Mouse (Mus musculus) stomach, embryonic 15.5 days (tissue): ENCODE results near the gene Mfsd1. TPM values are rescaled to one million over a fixed set of nuclear protein-coding genes. Genes with fewer than 3 reads are reported as not detected.

Source experiments
- ATAC-seq: fragments of 200-750 bp; cut with Nextera tagmentation; 2 replicates; pipeline ENCODE4 v1.8.0; 2017; ENCODE audit warnings: low read depth, moderate number of reproducible peaks, moderate TSS enrichment; ENCODE audit not compliant: insufficient read depth, low FRiP score
- H3K27ac ChIP-seq: fragments of 300-500 bp; sonication (generic); 2 replicates; pipeline ENCODE4 v1.5.1; 2015; ENCODE audit warnings: mild to moderate bottlenecking, inconsistent platforms
- H3K27me3 ChIP-seq: fragments of 300-500 bp; sonication (generic); replicated peaks from 2 replicates; pipeline ENCODE4 v1.6.1; 2015; ENCODE audit warnings: inconsistent platforms
- H3K36me3 ChIP-seq: fragments of 300-500 bp; sonication (generic); 2 replicates; pipeline ENCODE4 v1.6.1; 2015; ENCODE audit warnings: inconsistent platforms
- H3K4me1 ChIP-seq: fragments of 300-500 bp; sonication (generic); 2 replicates; pipeline ENCODE4 v1.6.1; 2015; ENCODE audit warnings: inconsistent platforms
- H3K4me2 ChIP-seq: fragments of 300-500 bp; sonication (generic); 2 replicates; pipeline ENCODE4 v1.6.1; 2015; ENCODE audit warnings: mild to moderate bottlenecking, inconsistent platforms
- H3K4me3 ChIP-seq: fragments of 300-500 bp; sonication (generic); replicated peaks from 2 replicates; pipeline ENCODE4 v1.5.1; 2015; ENCODE audit warnings: inconsistent platforms
- H3K9ac ChIP-seq: fragments of 300-500 bp; sonication (generic); 2 replicates; pipeline ENCODE4 v1.6.1; 2015; ENCODE audit warnings: inconsistent platforms
- H3K9me3 ChIP-seq: fragments of 300-500 bp; sonication (generic); 2 replicates; pipeline ENCODE4 v1.6.1; 2016; ENCODE audit warnings: inconsistent platforms
- WGBS: fragments of 180-500 bp; shearing (Covaris S2); methylation state at CpG from one replicate; pipeline ENCODE4 v1.1.7; 2015; 5-methylcytosine and 5-hydroxymethylcytosine counted together
- polyA plus RNA-seq: library from polyadenylated mRNA; unstranded; fragments of >200 nt; fragmentation: Nextera tagmentation; extraction: Ambion mirVana; gene quantifications from 2 replicates; pipeline ENCODE4 v1.2.1, GENCODE M21; 2015

The Mfsd1 gene
- polyA plus RNA-seq, 1 experiment from 2014 or later = 46.6 TPM

DNA sequence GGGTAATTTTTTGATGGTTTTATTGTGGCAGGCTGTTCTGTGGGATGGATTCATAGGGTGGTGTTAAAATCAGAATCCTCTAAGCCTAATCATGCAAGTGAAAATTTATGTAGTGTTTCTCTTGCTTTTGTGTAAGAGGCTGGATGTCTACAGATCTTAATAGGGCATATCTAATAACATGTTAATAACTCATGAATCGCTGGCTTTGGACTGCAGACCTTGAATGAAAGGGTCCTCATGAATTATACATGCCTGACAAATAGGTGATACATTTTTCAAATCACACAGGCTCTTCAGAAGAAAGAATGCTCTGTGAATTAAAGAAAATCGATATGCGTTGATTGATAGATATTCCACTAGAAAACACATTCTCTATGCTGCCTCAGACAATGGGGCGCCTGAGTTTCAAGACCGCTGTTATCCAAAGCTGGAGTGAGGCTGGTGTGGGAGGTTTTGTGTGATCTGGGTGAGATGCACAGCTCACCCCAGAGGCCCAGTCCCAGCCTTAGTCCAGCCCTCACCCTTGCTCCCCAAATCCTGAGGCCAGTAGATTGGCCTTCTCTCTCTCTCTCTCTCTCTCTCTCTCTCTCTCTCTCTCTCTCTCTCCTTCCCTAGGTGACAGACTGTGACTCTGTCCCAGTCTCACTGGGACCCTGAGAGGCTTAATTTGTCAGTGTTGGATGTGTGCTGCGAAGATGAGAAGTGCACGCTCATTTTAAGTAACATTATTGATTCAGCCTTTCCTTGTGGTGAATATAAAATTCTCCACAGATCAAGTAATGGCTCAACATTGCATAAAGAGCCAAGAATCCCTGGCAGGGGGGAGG lies 63.3 kb downstream of the Mfsd1 start:
- Histone ChIP-seq H3K4me1 (no peaks in the 10 kb centered on the region), H3K9ac (no peak overlapping the region), H3K27me3 (no peaks in the 10 kb centered on the region), H3K4me3 (no peak overlapping the region), H3K36me3 (no peaks in the 10 kb centered on the region), H3K9me3 (no peaks in the 10 kb centered on the region), H3K27ac (no peak overlapping the region), H3K4me2 (no peak overlapping the region)
- ATAC-seq = no peak
- WGBS = 86% methylated on average over 7 of the region's 7 CpGs

Other genes with a start within 250 kb of the Mfsd1 start
- 11.2 and 11.3 TPM in 2 replicates for gene Mlf1, start 208.6 kb upstream of the Mfsd1 start, polyA plus RNA-seq
- gene Gm17402, start 207.6 kb upstream of the Mfsd1 start, polyA plus RNA-seq = not detected in 2 replicates
- 40.3 and 45.0 TPM in 2 replicates for gene Gfm1, start 152.6 kb upstream of the Mfsd1 start, polyA plus RNA-seq
- gene Lxn, start 118.8 kb upstream of the Mfsd1 start, polyA plus RNA-seq = 97.4 and 104 TPM in 2 replicates
- 1.7 and 2.4 TPM in 2 replicates for gene Rarres1, start 67.2 kb upstream of the Mfsd1 start, polyA plus RNA-seq